9 mouse cellular contexts compared by ENCODE assay signal in genomic region chr7:31130841-31131240, GRCm38 (mm10). TPM values are rescaled to one million over a fixed set of nuclear protein-coding genes. Genes with fewer than 3 reads are reported as not detected.
A peak's percentile ranks its signal among the peaks of the same experiment; 100 is the strongest.
DNase-seq lines count a peak whose midpoint lies in the region; TF ChIP-seq lines count a peak whose summit lies in the region.
"Had no signal": no experiment of that assay in that cellular context is flagged by ENCODE, and none has a peak within 500 bp of the region (broad histone marks: within the 10 kb centered on the region; RNA-seq: fewer than 3 reads in every experiment).

No protein-coding gene starts in this region.

- H3K4me1 ChIP-seq in CH12.LX (ENCODE audit: control insufficient read depth in 1 of 2, insufficient read depth in 2 of 2) = peaks cover 0 to 13% of the 10 kb centered on the region in 2 experiments; a peak in 3 of 4 replicates
- H3K4me1 ChIP-seq in embryonic fibroblast, embryonic 13.5 days (ENCODE audit: control insufficient read depth, insufficient read depth, low read length) = peaks cover 3% of the 10 kb centered on the region; the same call in 1 of the 2 replicates
- peaks cover 23% of the 10 kb centered on the region for H3K4me1 ChIP-seq in limb, embryonic 10.5 days
- H3K4me1 ChIP-seq in olfactory bulb, adult 2 months (ENCODE audit: control insufficient read depth, insufficient read depth, low read length) = peaks cover 9% of the 10 kb centered on the region

- in situ Hi-C loops in CH12.LX (cut with MboI; ENCODE audit: low pct_ligation_motif_present, low pct_unique_long_range_greater_than_20kb, low sequenced_read_pairs) = no loop called here

- H3K9me3 ChIP-seq in CH12.LX (replicated peaks; ENCODE audit: low read length) = peaks cover 6% of the 10 kb centered on the region
- no peaks in the 10 kb centered on the region for H3K9me3 ChIP-seq in limb, embryonic 10.5 days (replicated peaks)
- H3K9me3 ChIP-seq: neural tube, embryonic 13.5 days had no signal

- no peak for TF ChIP-seq EP300 in CH12.LX (IDR thresholded peaks at IDR 0.05; ENCODE audit: low read length)

- no peak overlapping the region for H3K27ac ChIP-seq in CH12.LX (ENCODE audit: insufficient read depth, low read depth)
- H3K27ac ChIP-seq in embryonic fibroblast, embryonic 13.5 days (ENCODE audit: insufficient read depth, low read length) = no peak overlapping the region
- no peak overlapping the region for H3K27ac ChIP-seq in limb, embryonic 10.5 days
- no peak overlapping the region for H3K27ac ChIP-seq in olfactory bulb, adult 2 months (ENCODE audit: insufficient read depth, low read depth, low read length)
- H3K27ac ChIP-seq: neural tube, embryonic 13.5 days had no signal

- H3K36me3 ChIP-seq in CH12.LX (replicated peaks in 1 of 2; ENCODE audit: control insufficient read depth in 1 of 2, insufficient read depth in 1 of 2, low read length in 1 of 2) = peaks cover 77 to 87% of the 10 kb centered on the region in 2 experiments
- peaks cover 79% of the 10 kb centered on the region for H3K36me3 ChIP-seq in limb, embryonic 10.5 days

- 43% methylated on average over 4 of the region's 4 CpGs for WGBS in limb, embryonic 10.5 days
- WGBS in olfactory bulb, adult 2 months = 30% methylated on average over 4 of the region's 4 CpGs

- TF ChIP-seq POLR2A in CH12.LX (IDR thresholded peaks at IDR 0.05; ENCODE audit: low read depth, low read length) = no peak
- no peak for TF ChIP-seq POLR2A in embryonic fibroblast, embryonic 13.5 days (IDR thresholded peaks at IDR 0.05; ENCODE audit: low read depth, low read length)
- TF ChIP-seq POLR2A in olfactory bulb, adult 2 months (IDR thresholded peaks at IDR 0.05; ENCODE audit: insufficient read depth, low read depth, low read length) = no peak

- peak; percentile 67 to 86 for TF ChIP-seq CTCF in CH12.LX (conservative IDR thresholded peaks at IDR 0.05 in 1 of 2, IDR thresholded peaks at IDR 0.05 in 1 of 2; ENCODE audit: low read depth in 2 of 2, low read length in 2 of 2)
- peak; percentile 78; the same call in 1 of the 2 replicates for TF ChIP-seq CTCF in embryonic fibroblast, embryonic 13.5 days (IDR thresholded peaks at IDR 0.05; ENCODE audit: borderline replicate concordance, insufficient read depth, low read length)
- peak; percentile 44; the same call in 1 of the 2 replicates for TF ChIP-seq CTCF in olfactory bulb, adult 2 months (IDR thresholded peaks at IDR 0.05; ENCODE audit: insufficient read depth, low read depth, low read length)

- no peak overlapping the region for H3K4me3 ChIP-seq in CH12.LX (replicated peaks in 1 of 3; ENCODE audit: low read depth in 2 of 3, low read length in 2 of 3, poor library complexity in 1 of 3)
- H3K4me3 ChIP-seq in embryonic fibroblast, embryonic 13.5 days (ENCODE audit: insufficient read depth, low read length) = no peak overlapping the region
- no peak overlapping the region for H3K4me3 ChIP-seq in limb, embryonic 10.5 days
- no peak overlapping the region for H3K4me3 ChIP-seq in olfactory bulb, adult 2 months (ENCODE audit: insufficient read depth, low read depth, low read length)
- H3K4me3 ChIP-seq: neural tube, embryonic 13.5 days had no signal

- dilution Hi-C loops in CH12.LX (cut with MboI; ENCODE audit: extremely low pct_ligation_motif_present, extremely low pct_unique_long_range_greater_than_20kb, low sequenced_read_pairs) = no loop called here

- H3K9ac ChIP-seq in CH12.LX (ENCODE audit: insufficient read depth, low read depth) = no peak overlapping the region
- H3K9ac ChIP-seq: neural tube, embryonic 13.5 days had no signal

- peak; percentile 58 for DNase-seq in layer of hippocampus, adult 11-12 months (ENCODE audit: low spot score)
- DNase-seq in layer of hippocampus, adult 9-11 months = no peak
- DNase-seq in CH12.LX (ENCODE audit: extremely low read depth) (peak; percentile 68), ZHBTc4 (ENCODE audit: low read depth, low spot score) (peak; percentile 79)
- DNase-seq in limb, embryonic 10.5 days (ENCODE audit: low spot score) = peak; percentile 54
- no peak for DNase-seq in urinary bladder, postnatal 36 days (ENCODE audit: low spot score in 2 of 2)

- no peaks in the 10 kb centered on the region for H3K27me3 ChIP-seq in CH12.LX (replicated peaks)
- H3K27me3 ChIP-seq in limb, embryonic 10.5 days (ENCODE audit: low read depth, poor library complexity, severe bottlenecking) = peaks cover 38% of the 10 kb centered on the region

- H3K79me2 ChIP-seq in CH12.LX (replicated peaks; ENCODE audit: control insufficient read depth, extremely low read depth, insufficient read depth, poor library complexity, severe bottlenecking) = no peaks in the 10 kb centered on the region

- no peak overlapping the region for H3K4me2 ChIP-seq in CH12.LX (ENCODE audit: insufficient read depth, low read depth, poor library complexity, severe bottlenecking)
- H3K4me2 ChIP-seq: neural tube, embryonic 13.5 days had no signal

- peak; percentile 62 for TF ChIP-seq RAD21 in CH12.LX (IDR thresholded peaks at IDR 0.05; ENCODE audit: low read depth, low read length)

TF ChIP-seq in CH12.LX, 34 proteins besides CTCF, POLR2A, EP300 and RAD21:
- TF ChIP-seq ELF1 (IDR thresholded peaks at IDR 0.05; ENCODE audit: low read depth, low read length) (peak; percentile 59), MYC (IDR thresholded peaks at IDR 0.05; ENCODE audit: low read depth, low read length) (no peak), SMC3 (IDR thresholded peaks at IDR 0.05; ENCODE audit: low read depth, low read length) (peak; percentile 83)

RNA-seq across cellular contexts. Expression of gene Scn1b, which starts 4.0 kb away (rescaled TPM):
- total RNA-seq in CH12.LX (2012; rRNA removed) (0.17 and 0.30 TPM in 2 replicates), CH12.LX (2014; rRNA removed) (not detected in 2 replicates)
- polyA plus RNA-seq in CH12.LX (2012; ENCODE audit: insufficient read length, low read depth) = not detected in 2 replicates
- polyA plus RNA-seq in embryonic fibroblast, embryonic 13.5 days (2011; ENCODE audit: insufficient read length, low read depth, missing spikeins) = 40.8 and 57.9 TPM in 2 replicates
- 0.38 and 0.81 TPM in 2 replicates for polyA plus RNA-seq in limb, embryonic 10.5 days (2016; fragmentation: Nextera tagmentation; extraction: Ambion mirVana)
- not detected in 2 replicates for polyA plus RNA-seq in olfactory bulb, adult 2 months (2012; ENCODE audit: insufficient read depth, insufficient read length, low replicate concordance, missing spikeins)

RNA-seq across cellular contexts. Expression of gene Hpn, which starts 15.8 kb away (rescaled TPM):
- 1.7 and 3.0 TPM in 2 replicates for total RNA-seq in CH12.LX (2012; rRNA removed)
- total RNA-seq in CH12.LX (2014; rRNA removed) = 8.7 and 11.2 TPM in 2 replicates
- polyA plus RNA-seq in CH12.LX (2012; ENCODE audit: insufficient read length, low read depth) = 16.7 and 18.7 TPM in 2 replicates
- 0.60 and 0.90 TPM in 2 replicates for polyA plus RNA-seq in embryonic fibroblast, embryonic 13.5 days (2011; ENCODE audit: insufficient read length, low read depth, missing spikeins)
- polyA plus RNA-seq in limb, embryonic 10.5 days (2016; fragmentation: Nextera tagmentation; extraction: Ambion mirVana) = 3.1 TPM in 2 replicates
- polyA plus RNA-seq in olfactory bulb, adult 2 months (2012; ENCODE audit: insufficient read depth, insufficient read length, low replicate concordance, missing spikeins) = not detected in 2 replicates

RNA-seq across cellular contexts. Expression of gene Gramd1a, which starts 24.9 kb away (rescaled TPM):
- 66.6 and 86.0 TPM in 2 replicates for total RNA-seq in CH12.LX (2012; rRNA removed)
- 45.7 and 49.5 TPM in 2 replicates for total RNA-seq in CH12.LX (2014; rRNA removed)
- 70.0 and 90.7 TPM in 2 replicates for polyA plus RNA-seq in CH12.LX (2012; ENCODE audit: insufficient read length, low read depth)
- 44.3 and 53.9 TPM in 2 replicates for polyA plus RNA-seq in embryonic fibroblast, embryonic 13.5 days (2011; ENCODE audit: insufficient read length, low read depth, missing spikeins)
- 87.3 and 106 TPM in 2 replicates for polyA plus RNA-seq in limb, embryonic 10.5 days (2016; fragmentation: Nextera tagmentation; extraction: Ambion mirVana)
- polyA plus RNA-seq in olfactory bulb, adult 2 months (2012; ENCODE audit: insufficient read depth, insufficient read length, low replicate concordance, missing spikeins) = not detected in 2 replicates

RNA-seq across cellular contexts. Expression of gene Fxyd3, which starts 54.3 kb away (rescaled TPM):
- total RNA-seq in CH12.LX (2012; rRNA removed) (not detected in 2 replicates), CH12.LX (2014; rRNA removed) (not detected in 2 replicates)
- 0.08 TPM in 1 of 2 replicates, not detected in the other for polyA plus RNA-seq in CH12.LX (2012; ENCODE audit: insufficient read length, low read depth)
- not detected in 2 replicates for polyA plus RNA-seq in embryonic fibroblast, embryonic 13.5 days (2011; ENCODE audit: insufficient read length, low read depth, missing spikeins)
- 7.6 and 10.0 TPM in 2 replicates for polyA plus RNA-seq in limb, embryonic 10.5 days (2016; fragmentation: Nextera tagmentation; extraction: Ambion mirVana)
- polyA plus RNA-seq in olfactory bulb, adult 2 months (2012; ENCODE audit: insufficient read depth, insufficient read length, low replicate concordance, missing spikeins) = not detected in 2 replicates

Comparison
In these comparisons a context has a peak if more than half of its experiments do, and no peak if none do; other contexts are left out.
1. DNase-seq: peak in layer of hippocampus, adult 11-12 months (single experiment), CH12.LX (single experiment), ZHBTc4 (single experiment) and limb, embryonic 10.5 days (single experiment); none in layer of hippocampus, adult 9-11 months (single experiment) and urinary bladder, postnatal 36 days (0 of 2).
2. Peak in every context shown above with its lines, with median percentiles within 50 percentile points of each other: CTCF ChIP-seq.